Mouse (Mus musculus) liver, embryonic 14.5 days (tissue): ENCODE measurements around the gene Dus4l.

Experiments
- CTCF ChIP-seq: IDR thresholded peaks from 2 replicates; pipeline ENCODE4 v1.5.1; 2016; ENCODE audit warnings: antibody characterized with exemption, low read depth, control low read depth
- EP300 ChIP-seq: IDR thresholded peaks from 2 replicates; pipeline ENCODE4 v1.6.1; 2016; ENCODE audit warnings: antibody characterized with exemption, low read depth

DNA sequence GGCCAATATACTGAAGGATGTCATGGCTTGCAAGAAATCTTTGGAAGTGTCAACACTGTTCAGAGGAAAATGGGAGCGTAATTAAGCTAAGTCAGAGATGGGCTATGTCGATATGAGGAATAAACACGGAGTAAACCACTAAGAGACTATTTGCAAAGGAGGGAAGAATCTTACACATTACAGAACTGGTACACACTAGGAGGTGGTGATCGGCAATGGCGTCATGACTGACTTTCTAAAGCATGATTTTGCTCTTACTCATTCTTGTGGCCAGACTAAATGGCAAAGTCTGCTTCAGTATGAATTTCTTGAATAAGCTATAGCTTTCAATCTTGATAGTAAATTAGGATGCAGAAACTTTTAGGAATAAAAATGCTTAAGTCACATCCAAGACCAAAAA is 1.0 kb downstream of the Dus4l start:
- TF ChIP-seq CTCF (no peak), EP300 (no peak)
